Mouse (Mus musculus) hindbrain, embryonic 10.5 days (tissue): ENCODE measurements around the gene Nutf2. TPM values are rescaled to one million over a fixed set of nuclear protein-coding genes. Genes with fewer than 3 reads are reported as not detected.

Experiments used
- DNase-seq: peaks from one replicate; pipeline ENCODE4 v3.0.0-alpha.2; 2017; ENCODE audit warnings: low spot score
- H3K27ac ChIP-seq: fragments of 300-500 bp; sonication (generic); 2 replicates; pipeline ENCODE4 v1.5.1; 2016; ENCODE audit warnings: mild to moderate bottlenecking, moderate library complexity
- H3K27me3 ChIP-seq: fragments of 300-500 bp; sonication (generic); 2 replicates; pipeline ENCODE4 v1.6.1; 2016; ENCODE audit warnings: mild to moderate bottlenecking; ENCODE audit not compliant: poor library complexity, insufficient read depth, severe bottlenecking
- H3K36me3 ChIP-seq: fragments of 300-500 bp; sonication (generic); 2 replicates; pipeline ENCODE4 v1.6.1; 2016; ENCODE audit warnings: mild to moderate bottlenecking, moderate library complexity
- H3K4me1 ChIP-seq: fragments of 300-500 bp; sonication (generic); replicated peaks from 2 replicates; pipeline ENCODE4 v1.6.1; 2016; ENCODE audit warnings: mild to moderate bottlenecking
- H3K4me3 ChIP-seq: fragments of 300-500 bp; sonication (generic); 2 replicates; pipeline ENCODE4 v1.5.1; 2016; ENCODE audit warnings: mild to moderate bottlenecking, moderate library complexity
- H3K9me3 ChIP-seq: fragments of 300-500 bp; sonication (generic); 2 replicates; pipeline ENCODE4 v1.6.1; 2016; ENCODE audit warnings: mild to moderate bottlenecking, moderate library complexity
- WGBS: fragments of 180-500 bp; shearing (Covaris S2); methylation state at CpG from one replicate; pipeline ENCODE4 v1.1.7; 2016; 5-methylcytosine and 5-hydroxymethylcytosine counted together
- polyA plus RNA-seq: library from polyadenylated mRNA; unstranded; fragments of >200 nt; fragmentation: Nextera tagmentation; extraction: Ambion mirVana; gene quantifications from 2 replicates; pipeline ENCODE4 v1.2.1, GENCODE M21; 2016

The Nutf2 gene
- polyA plus RNA-seq, 1 experiment from 2014 or later, result 364 TPM

DNA sequence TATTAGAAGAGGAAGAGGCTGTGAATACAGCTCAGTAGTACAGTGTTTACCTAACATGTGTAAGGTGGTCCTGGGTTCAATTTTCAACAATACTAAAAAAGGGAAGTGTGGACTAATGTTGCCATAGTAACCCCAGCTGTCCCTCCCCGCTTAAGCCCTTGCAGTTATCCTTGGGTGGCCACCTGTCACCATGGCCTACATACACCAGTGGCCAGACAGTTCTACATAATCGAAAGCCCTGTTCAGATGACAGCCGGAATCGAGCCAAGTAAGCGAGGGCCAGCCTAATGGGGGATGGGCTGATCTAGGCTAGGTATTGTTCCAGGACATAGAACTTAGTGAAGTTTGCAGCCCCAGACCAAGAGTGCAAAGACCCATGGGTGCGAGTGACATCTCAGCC lies 23.4 kb upstream of the Nutf2 start:
- Histone ChIP-seq H3K4me3 (no peak overlapping the region), H3K4me1 (peaks cover 8% of the 10 kb centered on the region; the same call in 1 of the 2 replicates), H3K9me3 (no peaks in the 10 kb centered on the region), H3K27ac (no peak overlapping the region), H3K36me3 (peaks cover 10% of the 10 kb centered on the region), H3K27me3 (no peaks in the 10 kb centered on the region)
- 83% methylated on average over 6 of the region's 6 CpGs for WGBS
- DNase-seq, result no peak

DNA sequence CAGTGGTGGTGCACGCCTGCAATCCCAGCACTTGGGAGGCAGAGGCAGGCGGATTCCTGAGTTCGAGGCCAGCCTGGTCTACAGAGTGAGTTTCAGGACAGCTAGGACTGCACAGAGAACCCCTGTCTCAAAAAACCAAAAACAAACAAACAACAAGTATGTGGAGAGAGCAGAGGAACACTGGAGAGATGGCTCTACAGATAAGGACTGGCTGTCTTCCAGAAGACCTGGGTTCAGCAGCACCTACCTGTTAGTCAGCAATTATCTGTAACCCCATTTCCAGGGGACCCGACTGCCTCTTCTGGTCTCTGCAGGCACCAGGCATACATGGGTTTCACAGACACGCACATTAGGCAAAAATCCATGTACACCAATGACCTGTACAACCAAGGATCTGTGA lies 21.2 kb upstream of the Nutf2 start:
- Histone ChIP-seq H3K36me3 (peaks cover 32% of the 10 kb centered on the region), H3K27ac (no peak overlapping the region), H3K9me3 (no peaks in the 10 kb centered on the region), H3K4me1 (peaks cover 8% of the 10 kb centered on the region; the same call in 1 of the 2 replicates), H3K4me3 (no peak overlapping the region), H3K27me3 (no peaks in the 10 kb centered on the region)
- WGBS, result 91% methylated on average over 5 of the region's 5 CpGs
- no peak for DNase-seq

DNA sequence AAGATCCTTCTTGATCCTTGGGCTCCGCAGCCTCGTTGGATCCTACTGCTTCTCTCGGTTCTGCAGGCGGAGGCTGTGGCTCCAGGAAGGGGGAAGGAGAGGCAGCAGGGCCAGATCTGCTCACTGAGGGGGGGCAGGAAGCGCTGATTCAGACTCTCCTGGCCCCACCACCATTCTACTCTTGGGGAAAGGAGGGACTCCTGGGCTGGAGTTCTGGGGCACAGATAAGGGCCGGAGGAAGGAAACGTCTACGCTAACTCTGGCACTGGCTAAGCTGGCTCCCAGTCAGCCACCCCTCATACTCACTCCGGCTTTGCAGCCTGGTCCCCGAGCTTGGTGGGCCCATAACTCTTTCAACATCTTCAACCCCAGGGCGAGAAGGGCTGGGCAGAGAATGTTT lies 13.7 kb upstream of the Nutf2 start:
- WGBS, result 91% methylated on average over 11 of the region's 11 CpGs
- Histone ChIP-seq H3K27ac (no peak overlapping the region), H3K4me3 (no peak overlapping the region), H3K36me3 (peaks cover 83% of the 10 kb centered on the region), H3K27me3 (no peaks in the 10 kb centered on the region), H3K9me3 (no peaks in the 10 kb centered on the region), H3K4me1 (peaks cover 11% of the 10 kb centered on the region)
- DNase-seq, result no peak

DNA sequence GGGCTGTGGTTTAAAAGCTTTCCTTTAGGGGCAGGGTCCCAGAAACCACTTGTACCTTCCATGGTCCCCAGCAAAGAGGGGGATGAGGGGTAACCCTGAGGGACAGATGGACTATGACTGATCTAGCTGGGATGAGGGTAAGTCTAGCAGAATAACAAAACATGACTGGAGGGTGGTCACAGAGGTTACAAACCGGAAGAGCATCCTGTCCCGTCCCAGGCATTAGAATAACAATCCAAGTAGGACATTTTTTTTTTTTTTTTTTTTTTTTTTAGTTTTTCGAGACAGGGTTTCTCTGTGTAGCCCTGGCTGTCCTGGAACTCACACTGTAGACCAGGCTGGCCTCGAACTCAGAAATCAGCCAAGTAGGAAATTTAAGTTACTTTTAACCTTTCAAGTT lies 10.4 kb upstream of the Nutf2 start:
- no peak overlapping the region for H3K27ac ChIP-seq
- 83% methylated on average over 4 of the region's 4 CpGs for WGBS
- DNase-seq, result no peak
- no peaks in the 10 kb centered on the region for H3K27me3 ChIP-seq
- 0 out of 2 replicates have a peak overlapping the region, but pooled peaks have one; percentile 84 for H3K4me3 ChIP-seq
- H3K4me1 ChIP-seq, result peaks cover 17% of the 10 kb centered on the region
- no peaks in the 10 kb centered on the region for H3K9me3 ChIP-seq
- H3K36me3 ChIP-seq, result peaks cover 50% of the 10 kb centered on the region

DNA sequence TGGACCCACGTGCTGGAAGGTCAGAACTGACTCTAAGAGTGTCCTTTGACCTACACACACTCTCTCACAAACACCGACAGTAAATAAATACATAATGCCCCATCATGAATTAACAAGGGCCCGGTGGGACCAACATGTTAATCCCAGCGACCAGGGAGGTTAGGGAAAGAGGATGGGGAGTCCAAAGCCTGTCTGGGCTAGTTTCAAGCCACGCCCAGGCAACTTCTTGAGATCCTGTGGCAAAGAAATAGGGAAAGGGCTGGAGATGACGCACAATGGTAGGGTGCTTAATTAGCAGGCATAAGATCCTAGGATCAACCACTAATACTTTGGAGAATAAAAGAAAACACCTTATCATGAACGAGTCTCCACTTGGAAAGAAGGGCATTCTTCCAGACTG lies 9.8 kb upstream of the Nutf2 start:
- peaks cover 20% of the 10 kb centered on the region for H3K4me1 ChIP-seq
- peaks cover 44% of the 10 kb centered on the region for H3K36me3 ChIP-seq
- 79% methylated on average over 7 of the region's 7 CpGs for WGBS
- H3K27me3 ChIP-seq, result no peaks in the 10 kb centered on the region
- DNase-seq, result no peak
- H3K9me3 ChIP-seq, result no peaks in the 10 kb centered on the region
- H3K27ac ChIP-seq, result no peak overlapping the region; the same call in 1 of the 2 replicates
- H3K4me3 ChIP-seq, result peak overlapping the region; percentile 84

DNA sequence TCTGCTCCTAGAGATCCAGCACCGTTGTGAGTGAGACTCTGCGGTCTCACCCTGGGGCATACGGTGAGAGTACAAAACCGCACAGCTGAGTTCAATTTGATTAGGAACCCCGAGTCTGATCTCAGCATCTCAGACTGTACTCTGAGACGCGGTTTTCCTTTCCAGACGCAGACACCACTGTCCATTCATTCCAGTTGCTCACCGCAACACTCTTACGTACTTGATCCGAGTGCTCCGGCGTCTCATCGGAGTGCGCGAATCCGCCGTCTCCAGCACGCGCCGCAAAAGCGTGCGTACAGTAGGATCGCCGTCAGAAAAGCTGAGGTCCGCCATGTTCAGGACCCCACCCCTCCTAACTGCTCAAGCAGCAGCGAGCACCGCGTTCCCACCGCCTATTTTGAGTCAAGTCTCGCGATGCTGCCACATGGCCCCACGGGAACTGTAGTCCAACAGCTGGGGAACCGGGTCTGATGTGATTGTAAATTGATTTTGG lies 8.7 kb upstream of the Nutf2 start:
- H3K9me3 ChIP-seq, result no peaks in the 10 kb centered on the region

DNA sequence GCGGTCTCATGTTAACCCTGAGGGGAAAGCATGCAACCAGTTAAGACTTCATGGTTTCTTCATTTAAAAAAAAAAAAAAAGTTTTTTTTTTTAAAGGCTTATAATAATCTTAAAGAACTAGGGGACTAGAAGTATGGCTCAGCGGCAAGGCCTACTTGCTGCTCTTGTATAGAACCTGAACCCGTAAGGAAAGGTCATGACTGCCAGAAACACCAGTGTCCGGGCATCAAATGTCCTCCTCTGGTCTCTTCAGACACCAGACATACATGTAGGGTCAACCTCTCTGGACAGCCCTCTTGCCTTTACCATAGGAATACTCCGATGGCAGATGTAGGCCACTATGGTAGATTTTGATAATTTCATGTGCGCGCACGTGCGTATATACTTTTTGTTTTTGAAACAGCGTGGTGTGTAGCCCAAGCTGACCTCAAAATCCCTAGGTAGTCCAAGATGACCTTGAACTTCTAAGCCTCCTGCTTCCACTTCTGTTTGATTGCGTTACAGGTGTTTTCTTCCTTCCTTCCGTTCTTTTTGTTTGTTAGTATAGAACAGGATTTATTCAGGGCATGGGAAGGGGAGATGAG lies 8.1 kb upstream of the Nutf2 start:
- Histone ChIP-seq H3K4me3 (peak overlapping the region; percentile 84), H3K36me3 (peaks cover 30% of the 10 kb centered on the region), H3K27me3 (no peaks in the 10 kb centered on the region), H3K4me1 (peaks cover 37% of the 10 kb centered on the region), H3K9me3 (no peaks in the 10 kb centered on the region), H3K27ac (peak overlapping the region; percentile 89; the same call in 1 of the 2 replicates)
- DNase-seq, result peak; percentile 15
- WGBS, result 81% methylated on average over 12 of the region's 12 CpGs

More for the DNA sequence above, 8.7 kb upstream of the Nutf2 start:
- Histone ChIP-seq H3K4me3 (peak overlapping the region; percentile 84), H3K4me1 (peaks cover 31% of the 10 kb centered on the region), H3K27ac (peak overlapping the region; percentile 89), H3K27me3 (no peaks in the 10 kb centered on the region), H3K36me3 (peaks cover 33% of the 10 kb centered on the region)
- under 1% methylated on average over 34 of the region's 34 CpGs for WGBS
- peak; percentile 93 for DNase-seq

DNA sequence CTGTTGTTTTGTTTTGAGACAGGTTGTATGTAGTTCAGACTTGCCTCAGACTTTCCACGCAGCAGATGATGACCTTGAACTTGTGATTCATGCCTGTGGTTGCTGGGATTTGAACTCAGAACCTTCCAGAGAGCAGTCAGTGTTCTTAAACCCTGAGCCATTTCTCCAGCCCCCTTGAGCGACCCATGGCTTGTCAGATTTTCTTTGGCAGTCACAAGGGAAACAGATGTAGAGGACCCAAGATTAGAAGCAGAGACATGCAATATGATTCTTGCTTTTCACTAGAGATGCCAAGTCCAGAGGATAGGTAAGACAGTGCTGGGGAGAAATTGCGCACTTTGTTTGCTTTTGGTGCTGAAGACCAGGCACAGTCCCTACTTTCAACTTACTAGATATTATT lies 7.2 kb upstream of the Nutf2 start, which contains the start of gene Cenpt:
Gene Cenpt, minus strand, starts transcription at position 101 of the 400 bp plus-strand sequence.
- DNase-seq, result no peak
- Histone ChIP-seq H3K27ac (no peak within 1 kb of the TSS), H3K9me3 (no peaks in the 10 kb centered on the region), H3K4me3 (peak within 1 kb of the TSS; percentile 84; the same call in 1 of the 2 replicates), H3K4me1 (peaks cover 46% of the 10 kb centered on the region), H3K27me3 (no peaks in the 10 kb centered on the region), H3K36me3 (peaks cover 29% of the 10 kb centered on the region)
- WGBS, result 92% methylated on average over 3 of the region's 3 CpGs

DNA sequence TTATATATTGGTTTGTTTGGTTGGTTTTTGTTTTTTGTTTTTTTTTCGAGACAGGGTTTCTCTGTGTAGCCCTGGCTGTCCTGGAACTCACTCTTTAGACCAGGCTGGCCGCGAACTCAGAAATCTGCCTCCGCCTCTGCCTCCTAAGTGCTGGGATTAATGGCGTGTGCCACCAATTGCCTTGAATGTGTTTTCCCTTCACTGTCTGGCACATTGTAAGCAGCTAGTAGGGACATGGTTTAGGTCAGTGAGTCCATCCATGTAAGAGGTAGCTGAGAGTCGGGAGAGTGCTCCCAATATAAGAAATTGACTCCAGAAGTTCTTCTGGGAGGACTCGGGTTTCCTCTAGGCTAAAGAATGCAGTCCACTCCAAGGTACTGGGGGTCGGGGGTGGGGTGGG lies 6.1 kb upstream of the Nutf2 start:
- Histone ChIP-seq H3K27ac (peak overlapping the region; percentile 96), H3K4me1 (peaks cover 57% of the 10 kb centered on the region)
- 26% methylated on average over 8 of the region's 8 CpGs for WGBS

DNA sequence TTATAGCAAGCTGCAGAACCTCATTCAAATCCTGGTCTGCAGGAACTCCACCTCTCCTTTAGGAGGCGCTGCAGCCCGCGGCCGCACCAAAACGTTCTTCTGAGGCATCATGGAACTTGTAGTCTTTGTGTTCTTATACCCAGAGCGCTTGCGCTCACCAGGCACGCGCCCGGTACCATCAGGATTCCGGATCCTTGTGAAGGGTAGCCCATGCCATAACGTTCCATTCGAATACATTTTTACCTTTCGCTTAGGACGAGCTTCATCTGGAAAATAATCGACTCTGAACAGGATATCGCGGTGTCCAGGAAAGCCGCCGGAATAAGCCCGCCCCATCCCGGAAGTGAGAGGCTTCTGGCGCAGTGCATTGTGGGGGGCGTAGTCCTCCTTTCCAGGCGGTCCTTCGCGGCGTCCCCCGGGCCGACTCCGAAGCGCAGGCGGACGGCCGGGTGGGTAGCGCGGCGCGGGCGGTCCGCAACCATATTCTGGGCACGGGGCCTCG lies 5.6 kb upstream of the Nutf2 start, which contains the start of gene Thap11:
Gene Thap11, plus strand, starts transcription at position 418 of the 502 bp plus-strand sequence.
- peaks cover 62% of the 10 kb centered on the region for H3K4me1 ChIP-seq
- peak; percentile 95 for DNase-seq
- peak within 1 kb of the TSS; percentile 78 for H3K4me3 ChIP-seq
- H3K27me3 ChIP-seq, result no peaks in the 10 kb centered on the region
- under 1% methylated on average over 43 of the region's 43 CpGs for WGBS
- peaks cover 21% of the 10 kb centered on the region for H3K36me3 ChIP-seq
- no peaks in the 10 kb centered on the region for H3K9me3 ChIP-seq
- peak within 1 kb of the TSS; percentile 96 for H3K27ac ChIP-seq

More for the DNA sequence above, 6.1 kb upstream of the Nutf2 start:
- Histone ChIP-seq H3K36me3 (peaks cover 26% of the 10 kb centered on the region), H3K4me3 (peak overlapping the region; percentile 78), H3K9me3 (no peaks in the 10 kb centered on the region), H3K27me3 (no peaks in the 10 kb centered on the region)
- DNase-seq, result no peak

DNA sequence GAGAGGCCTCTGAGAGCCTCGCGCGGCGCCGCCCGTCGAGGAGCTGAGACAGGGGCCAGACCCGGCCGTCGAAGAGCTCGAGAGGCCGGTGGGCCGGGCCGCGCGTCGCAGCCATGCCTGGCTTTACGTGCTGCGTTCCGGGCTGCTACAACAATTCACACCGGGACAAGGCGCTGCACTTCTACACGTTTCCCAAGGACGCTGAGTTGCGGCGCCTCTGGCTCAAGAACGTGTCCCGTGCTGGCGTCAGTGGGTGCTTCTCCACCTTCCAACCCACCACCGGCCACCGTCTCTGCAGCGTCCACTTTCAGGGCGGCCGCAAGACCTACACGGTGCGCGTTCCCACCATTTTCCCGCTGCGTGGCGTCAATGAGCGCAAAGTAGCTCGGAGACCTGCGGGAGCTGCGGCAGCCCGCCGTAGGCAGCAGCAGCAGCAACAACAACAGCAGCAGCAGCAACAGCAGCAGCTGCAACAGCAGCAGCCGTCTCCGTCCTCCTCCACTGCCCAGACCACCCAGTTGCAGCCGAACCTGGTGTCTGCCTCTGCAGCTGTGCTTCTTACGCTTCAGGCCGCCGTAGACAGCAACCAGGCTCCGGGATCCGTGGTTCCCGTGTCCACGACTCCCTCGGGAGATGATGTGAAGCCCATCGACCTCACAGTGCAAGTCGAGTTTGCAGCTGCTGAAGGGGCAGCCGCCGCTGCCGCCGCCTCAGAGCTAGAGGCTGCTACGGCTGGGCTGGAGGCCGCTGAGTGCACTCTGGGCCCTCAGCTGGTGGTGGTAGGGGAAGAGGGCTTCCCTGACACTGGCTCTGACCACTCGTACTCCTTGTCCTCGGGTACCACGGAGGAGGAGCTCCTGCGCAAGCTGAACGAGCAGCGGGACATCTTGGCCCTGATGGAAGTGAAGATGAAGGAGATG lies 4.9 kb upstream of the Nutf2 start:
- H3K27me3 ChIP-seq, result no peaks in the 10 kb centered on the region
- peaks cover 66% of the 10 kb centered on the region for H3K4me1 ChIP-seq
- no peak for DNase-seq
- peaks cover 19% of the 10 kb centered on the region for H3K36me3 ChIP-seq
- H3K9me3 ChIP-seq, result no peaks in the 10 kb centered on the region
- peak overlapping the region; percentile 96 for H3K27ac ChIP-seq
- WGBS, result under 1% methylated on average over 71 of the region's 71 CpGs
- H3K4me3 ChIP-seq, result peak overlapping the region; percentile 78

DNA sequence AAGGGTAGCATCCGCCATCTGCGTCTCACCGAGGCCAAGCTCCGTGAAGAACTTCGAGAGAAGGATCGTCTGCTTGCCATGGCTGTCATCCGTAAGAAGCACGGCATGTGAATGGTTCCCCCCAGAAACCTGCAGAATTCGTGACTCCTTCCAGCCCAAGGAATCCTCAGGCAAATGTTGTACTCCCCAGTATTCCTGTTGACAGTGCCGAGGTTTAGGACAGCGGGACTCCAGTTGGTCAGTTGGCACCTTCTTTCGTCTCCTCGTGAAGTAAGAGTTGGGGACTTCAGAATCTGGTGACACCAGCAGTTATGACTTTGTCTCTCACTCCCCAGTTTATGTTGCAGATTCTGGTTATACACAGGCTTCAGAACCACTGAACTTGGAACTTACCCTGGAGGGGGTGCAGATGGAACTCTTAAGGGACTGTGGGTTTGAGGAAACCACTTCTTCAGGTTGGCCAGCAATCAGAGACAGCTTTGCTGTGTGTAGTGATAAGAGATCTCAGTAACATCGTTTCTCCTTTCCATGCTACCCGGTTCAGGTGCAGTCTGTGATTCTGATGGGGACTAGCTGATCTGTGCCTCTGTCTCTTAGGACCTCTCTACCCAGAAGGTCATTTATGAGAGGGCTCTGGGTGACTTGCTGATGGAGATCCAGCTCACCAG lies 4.1 kb upstream of the Nutf2 start:
- WGBS, result 23% methylated on average over 15 of the region's 15 CpGs
- peaks cover 63% of the 10 kb centered on the region for H3K4me1 ChIP-seq
- no peak for DNase-seq
- no peaks in the 10 kb centered on the region for H3K9me3 ChIP-seq
- H3K27ac ChIP-seq, result peak overlapping the region; percentile 96
- H3K4me3 ChIP-seq, result peak overlapping the region; percentile 78
- H3K27me3 ChIP-seq, result no peaks in the 10 kb centered on the region
- H3K36me3 ChIP-seq, result peaks cover 19% of the 10 kb centered on the region
